Mouse (Mus musculus): ENCODE data around the gene Suco.

GRCm38 (mm10) chr1:161801321-161801720 lies 75.2 kb downstream of the Suco start:
- TF ChIP-seq POLR2A (IDR thresholded peaks at IDR 0.05; ENCODE audit: borderline replicate concordance, extremely low read depth, insufficient read depth, insufficient read length, poor library complexity, severe bottlenecking) (no peak), CTCF (IDR thresholded peaks at IDR 0.05; ENCODE audit: borderline replicate concordance, extremely low read depth, insufficient read depth, insufficient read length) (no peak)
